Mouse (Mus musculus): ENCODE results near the gene Cygb. TPM values are rescaled to one million over a fixed set of nuclear protein-coding genes. Genes with fewer than 3 reads are reported as not detected.

Cygb gene
- not detected for polyA plus RNA-seq (2017; shearing (Covaris generic))

GRCm38 (mm10) chr11:116654255-116654821 is at the start of gene Cygb:
Gene Cygb, minus strand, starts transcription at chr11:116654313.

DNA sequence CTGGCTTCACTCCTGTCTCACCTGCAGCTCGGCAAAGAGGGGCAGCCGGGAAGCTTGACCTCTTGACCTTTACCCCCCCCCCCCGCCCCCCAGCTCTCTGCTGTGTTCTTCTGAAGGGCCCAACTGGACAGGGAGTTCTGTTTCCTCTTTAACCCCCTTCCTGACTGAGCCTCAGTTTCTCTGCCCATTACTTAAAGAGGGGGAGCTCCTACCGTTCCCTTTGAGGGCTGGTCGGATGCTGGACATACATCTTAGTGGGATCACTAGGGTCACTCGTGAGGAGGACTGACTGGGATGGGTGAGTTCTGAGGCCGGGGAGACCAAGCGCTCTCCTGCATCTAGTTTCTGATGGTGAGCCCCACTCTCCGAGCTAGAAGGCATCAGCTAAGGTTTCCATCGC is 879 bp downstream of the Cygb start, which contains the start of gene Prcd:
TSS of gene Prcd (plus strand) at position 301 of the 400 bp plus-strand sequence.

GRCm38 (mm10) chr11:116626299-116627071 is 27.6 kb downstream of the Cygb start, which contains the start of gene Rhbdf2:
Gene Rhbdf2, minus strand, starts transcription at chr11:116627019.

Other genes starting within 250 kb of the Cygb start
- 3.2 TPM for gene Rnf157, start 241.3 kb downstream of the Cygb start, polyA plus RNA-seq (2017; shearing (Covaris generic))
- gene Ubald2, start 220.2 kb downstream of the Cygb start, polyA plus RNA-seq (2017; shearing (Covaris generic)) = 34.7 TPM
- gene Qrich2, start 188.1 kb downstream of the Cygb start, polyA plus RNA-seq (2017; shearing (Covaris generic)) = not detected
- 35.2 TPM for gene Prpsap1, start 160.1 kb downstream of the Cygb start, polyA plus RNA-seq (2017; shearing (Covaris generic))
- not detected for gene Sphk1, start 123.4 kb downstream of the Cygb start, polyA plus RNA-seq (2017; shearing (Covaris generic))
- gene Ube2o, start 72.9 kb downstream of the Cygb start, polyA plus RNA-seq (2017; shearing (Covaris generic)) = 1.9 TPM
- not detected for gene Aanat, start 67.9 kb downstream of the Cygb start, polyA plus RNA-seq (2017; shearing (Covaris generic))
- 14.5 TPM for gene Rhbdf2, start 27.3 kb downstream of the Cygb start, polyA plus RNA-seq (2017; shearing (Covaris generic))
- gene Prcd, start 779 bp downstream of the Cygb start, polyA plus RNA-seq (2017; shearing (Covaris generic)) = not detected
- gene St6galnac1, start 121.2 kb upstream of the Cygb start, polyA plus RNA-seq (2017; shearing (Covaris generic)) = not detected
- not detected for gene Mxra7, start 173.7 kb upstream of the Cygb start, polyA plus RNA-seq (2017; shearing (Covaris generic))
- gene Mettl23, start 189.0 kb upstream of the Cygb start, polyA plus RNA-seq (2017; shearing (Covaris generic)) = 232 TPM
- gene Jmjd6, start 189.1 kb upstream of the Cygb start, polyA plus RNA-seq (2017; shearing (Covaris generic)) = 79.5 TPM
- 35.2 TPM for gene Mfsd11, start 198.1 kb upstream of the Cygb start, polyA plus RNA-seq (2017; shearing (Covaris generic))
- 54.1 TPM for gene Srsf2, start 198.8 kb upstream of the Cygb start, polyA plus RNA-seq (2017; shearing (Covaris generic))

All from activated CD4-positive, CD25-positive, alpha-beta regulatory T cell, adult 9 weeks (primary cell).